Mouse (Mus musculus) megakaryocyte, embryonic 14.5 days (primary cell): ENCODE data around the gene Zbtb45. TPM values are rescaled to one million over a fixed set of nuclear protein-coding genes. Genes with fewer than 3 reads are reported as not detected.
A peak's percentile ranks its signal among the peaks of the same experiment; 100 is the strongest.

ENCODE experiments used
- H3K27me3 ChIP-seq: replicated peaks from 2 replicates; pipeline ENCODE3; 2012; ENCODE audit warnings: inconsistent platforms
- H3K36me3 ChIP-seq: replicated peaks from 2 replicates; pipeline ENCODE3; 2012; ENCODE audit warnings: low read length, inconsistent platforms, mixed read lengths
- H3K4me1 ChIP-seq: 2 replicates; pipeline ENCODE4 v1.6.1; 2012; ENCODE audit warnings: inconsistent platforms
- H3K4me3 ChIP-seq: replicated peaks from 2 replicates; pipeline ENCODE3; 2012; ENCODE audit warnings: moderate library complexity, mild to moderate bottlenecking, inconsistent platforms
- H3K9me3 ChIP-seq: 2 replicates; pipeline ENCODE4 v1.6.1; 2012; ENCODE audit warnings: inconsistent platforms
- FLI1 ChIP-seq: IDR thresholded peaks from 2 replicates; pipeline ENCODE4 v1.6.1; 2012; ENCODE audit warnings: low read length, inconsistent platforms, mixed read lengths
- GATA1 ChIP-seq: IDR thresholded peaks from 3 replicates; pipeline ENCODE4 v1.6.1; 2012; ENCODE audit warnings: mixed read lengths, low read length, inconsistent platforms, borderline replicate concordance
- polyA plus RNA-seq: library from polyadenylated mRNA; stranded (reverse); fragments of >175 nt; gene quantifications from 2 replicates; pipeline ENCODE4 v1.2.3, GENCODE M21; 2012; ENCODE audit warnings: low replicate concordance; ENCODE audit not compliant: insufficient read depth

Gene Zbtb45
- polyA plus RNA-seq, 1 experiment, result 52.8 TPM

- Histone ChIP-seq H3K36me3 (peaks cover 38% of the 10 kb centered on the region), H3K27me3 (no peaks in the 10 kb centered on the region), H3K4me1 (peaks cover 48% of the 10 kb centered on the region), H3K4me3 (peak overlapping the region; percentile 99), H3K9me3 (no peaks in the 10 kb centered on the region)
- TF ChIP-seq GATA1 (no peak), FLI1 (no peak)
Measured at GRCm38 (mm10) chr7:13023928-13024731, 14.3 kb upstream of the Zbtb45 start.

GRCm38 (mm10) chr7:13022773-13023535 is 13.1 kb upstream of the Zbtb45 start:
- peaks cover 40% of the 10 kb centered on the region for H3K4me1 ChIP-seq
- peak overlapping the region; percentile 99 for H3K4me3 ChIP-seq
- peaks cover 26% of the 10 kb centered on the region for H3K36me3 ChIP-seq
- H3K9me3 ChIP-seq, result no peaks in the 10 kb centered on the region
- no peaks in the 10 kb centered on the region for H3K27me3 ChIP-seq
- TF ChIP-seq GATA1 (no peak), FLI1 (no peak)

- peaks cover 24% of the 10 kb centered on the region for H3K4me1 ChIP-seq
- H3K9me3 ChIP-seq, result no peaks in the 10 kb centered on the region
- no peaks in the 10 kb centered on the region for H3K27me3 ChIP-seq
- H3K4me3 ChIP-seq, result no peak overlapping the region
- no peaks in the 10 kb centered on the region for H3K36me3 ChIP-seq
- TF ChIP-seq GATA1 (no peak), FLI1 (no peak)
Measured at GRCm38 (mm10) chr7:13015217-13015616, 5.4 kb upstream of the Zbtb45 start.

- TF ChIP-seq GATA1 (no peak), FLI1 (no peak)
- Histone ChIP-seq H3K9me3 (no peaks in the 10 kb centered on the region), H3K36me3 (no peaks in the 10 kb centered on the region)
Measured at GRCm38 (mm10) chr7:13014275-13014839, 4.5 kb upstream of the Zbtb45 start.

GRCm38 (mm10) chr7:13013671-13014070 is 3.8 kb upstream of the Zbtb45 start:
- no peak overlapping the region for H3K4me3 ChIP-seq
- no peak for TF ChIP-seq GATA1
- no peak for TF ChIP-seq FLI1
- no peaks in the 10 kb centered on the region for H3K9me3 ChIP-seq
- H3K36me3 ChIP-seq, result no peaks in the 10 kb centered on the region
- peaks cover 35% of the 10 kb centered on the region for H3K4me1 ChIP-seq
- no peaks in the 10 kb centered on the region for H3K27me3 ChIP-seq

More at GRCm38 (mm10) chr7:13014275-13014839, 4.5 kb upstream of the Zbtb45 start:
- peaks cover 28% of the 10 kb centered on the region for H3K4me1 ChIP-seq
- no peak overlapping the region for H3K4me3 ChIP-seq
- no peaks in the 10 kb centered on the region for H3K27me3 ChIP-seq

GRCm38 (mm10) chr7:13009143-13010004 is 460 bp downstream of the Zbtb45 start:
- Histone ChIP-seq H3K9me3 (no peaks in the 10 kb centered on the region), H3K4me1 (peaks cover 50% of the 10 kb centered on the region), H3K4me3 (peak overlapping the region; percentile 91), H3K27me3 (no peaks in the 10 kb centered on the region), H3K36me3 (peaks cover 38% of the 10 kb centered on the region)
- TF ChIP-seq GATA1 (no peak), FLI1 (peak; percentile 97; the same call in 1 of the 2 replicates)

GRCm38 (mm10) chr7:13007341-13008092 is 2.3 kb downstream of the Zbtb45 start:
- Histone ChIP-seq H3K36me3 (peaks cover 44% of the 10 kb centered on the region), H3K27me3 (no peaks in the 10 kb centered on the region), H3K9me3 (no peaks in the 10 kb centered on the region), H3K4me3 (no peak overlapping the region), H3K4me1 (peaks cover 42% of the 10 kb centered on the region)
- no peak for TF ChIP-seq GATA1
- no peak for TF ChIP-seq FLI1

- no peak for TF ChIP-seq GATA1
- TF ChIP-seq FLI1, result no peak
- no peaks in the 10 kb centered on the region for H3K9me3 ChIP-seq
- H3K36me3 ChIP-seq, result peaks cover 44% of the 10 kb centered on the region
- H3K4me3 ChIP-seq, result no peak overlapping the region
- no peaks in the 10 kb centered on the region for H3K27me3 ChIP-seq
- H3K4me1 ChIP-seq, result peaks cover 42% of the 10 kb centered on the region
Measured at GRCm38 (mm10) chr7:13006531-13006930, 3.3 kb downstream of the Zbtb45 start.
